Mouse (Mus musculus): ENCODE data around the gene Prkag2. TPM values are rescaled to one million over a fixed set of nuclear protein-coding genes. Genes with fewer than 3 reads are reported as not detected.
"Not testable (repeated sequence)": the region's sequence is repeated elsewhere in the genome, so short reads cannot be mapped to it uniquely, and the experiment has no call there.

Prkag2 gene
- polyA plus RNA-seq, 1 experiment from 2014 or later, result 65.2 TPM

GRCm38 (mm10) chr5:24834491-24834890 is 266.0 kb downstream of the Prkag2 start:
- no peak overlapping the region for H3K9ac ChIP-seq
- no peak overlapping the region for H3K4me3 ChIP-seq
- 82% methylated on average over 5 of the region's 5 CpGs for WGBS
- no peak for ATAC-seq (ENCODE audit: low FRiP score, low read depth)
- no peak overlapping the region for H3K27ac ChIP-seq
- H3K4me1 ChIP-seq, result 0 out of 2 replicates have a peak, but pooled peaks cover 3% of the 10 kb centered on the region
- no peaks in the 10 kb centered on the region for H3K9me3 ChIP-seq
- no peaks in the 10 kb centered on the region for H3K27me3 ChIP-seq (replicated peaks)
- H3K4me2 ChIP-seq (replicated peaks), result no peak overlapping the region
- no peaks in the 10 kb centered on the region for H3K36me3 ChIP-seq

GRCm38 (mm10) chr5:24831912-24832311 is 268.5 kb downstream of the Prkag2 start:
- no peak overlapping the region for H3K9ac ChIP-seq
- no peaks in the 10 kb centered on the region for H3K36me3 ChIP-seq
- no peak overlapping the region for H3K27ac ChIP-seq
- WGBS, result 93% methylated on average over 3 of the region's 3 CpGs
- H3K4me3 ChIP-seq, result no peak overlapping the region
- no peaks in the 10 kb centered on the region for H3K27me3 ChIP-seq (replicated peaks)
- H3K9me3 ChIP-seq, result no peaks in the 10 kb centered on the region
- H3K4me2 ChIP-seq (replicated peaks), result no peak overlapping the region
- no peak for ATAC-seq (ENCODE audit: low FRiP score, low read depth)
- H3K4me1 ChIP-seq, result no peaks in the 10 kb centered on the region

GRCm38 (mm10) chr5:24828446-24828845 is 272.0 kb downstream of the Prkag2 start:
- Histone ChIP-seq H3K9ac (no peak overlapping the region), H3K36me3 (no peaks in the 10 kb centered on the region), H3K4me2 (replicated peaks) (no peak overlapping the region), H3K27me3 (replicated peaks) (no peaks in the 10 kb centered on the region), H3K4me3 (no peak overlapping the region), H3K9me3 (no peaks in the 10 kb centered on the region), H3K4me1 (no peaks in the 10 kb centered on the region; the same call in 1 of the 2 replicates), H3K27ac (no peak overlapping the region)
- 97% methylated on average over 3 of the region's 3 CpGs for WGBS
- no peak for ATAC-seq (ENCODE audit: low FRiP score, low read depth)

- ATAC-seq (ENCODE audit: low FRiP score, low read depth), result no peak
- 97% methylated on average over 2 of the region's 2 CpGs for WGBS
- no peak overlapping the region for H3K9ac ChIP-seq
- H3K36me3 ChIP-seq, result no peaks in the 10 kb centered on the region
- H3K27ac ChIP-seq, result no peak overlapping the region
- H3K4me3 ChIP-seq, result no peak overlapping the region
- no peaks in the 10 kb centered on the region for H3K9me3 ChIP-seq
- no peak overlapping the region for H3K4me2 ChIP-seq (replicated peaks)
- H3K27me3 ChIP-seq (replicated peaks), result no peaks in the 10 kb centered on the region
- H3K4me1 ChIP-seq, result no peaks in the 10 kb centered on the region; the same call in 1 of the 2 replicates
Measured at GRCm38 (mm10) chr5:24827173-24827572, 273.3 kb downstream of the Prkag2 start.

GRCm38 (mm10) chr5:24826056-24826770 is 274.2 kb downstream of the Prkag2 start:
- Histone ChIP-seq H3K9me3 (no peaks in the 10 kb centered on the region), H3K27me3 (replicated peaks) (no peaks in the 10 kb centered on the region), H3K4me1 (no peaks in the 10 kb centered on the region; the same call in 1 of the 2 replicates), H3K27ac (no peak overlapping the region), H3K9ac (no peak overlapping the region), H3K4me3 (no peak overlapping the region), H3K36me3 (no peaks in the 10 kb centered on the region), H3K4me2 (replicated peaks) (no peak overlapping the region)
- WGBS, result 92% methylated on average over 9 of the region's 9 CpGs
- ATAC-seq (ENCODE audit: low FRiP score, low read depth), result no peak

GRCm38 (mm10) chr5:24825365-24826055 is 274.9 kb downstream of the Prkag2 start:
- Histone ChIP-seq H3K36me3 (no peaks in the 10 kb centered on the region), H3K4me1 (no peaks in the 10 kb centered on the region; the same call in 1 of the 2 replicates), H3K4me2 (replicated peaks) (no peak overlapping the region), H3K4me3 (no peak overlapping the region), H3K9ac (no peak overlapping the region), H3K27me3 (replicated peaks) (no peaks in the 10 kb centered on the region), H3K27ac (no peak overlapping the region), H3K9me3 (no peaks in the 10 kb centered on the region)
- no peak for ATAC-seq (ENCODE audit: low FRiP score, low read depth)
- 85% methylated on average over 4 of the region's 4 CpGs for WGBS

- Histone ChIP-seq H3K36me3 (no peaks in the 10 kb centered on the region), H3K27me3 (replicated peaks) (no peaks in the 10 kb centered on the region), H3K9ac (no peak overlapping the region), H3K4me3 (no peak overlapping the region), H3K4me2 (replicated peaks) (no peak overlapping the region), H3K9me3 (no peaks in the 10 kb centered on the region), H3K27ac (no peak overlapping the region), H3K4me1 (no peaks in the 10 kb centered on the region; the same call in 1 of the 2 replicates)
- no peak for ATAC-seq (ENCODE audit: low FRiP score, low read depth)
- WGBS, result 78% methylated on average over 6 of the region's 6 CpGs
Measured at GRCm38 (mm10) chr5:24823864-24824405, 276.5 kb downstream of the Prkag2 start.

GRCm38 (mm10) chr5:24822781-24823180 is 277.7 kb downstream of the Prkag2 start:
- no peak for ATAC-seq (ENCODE audit: low FRiP score, low read depth)
- H3K9me3 ChIP-seq, result no peaks in the 10 kb centered on the region
- H3K4me3 ChIP-seq, result no peak overlapping the region
- H3K36me3 ChIP-seq, result no peaks in the 10 kb centered on the region
- WGBS, result 75% methylated on average over 3 of the region's 3 CpGs
- no peak overlapping the region for H3K27ac ChIP-seq
- no peaks in the 10 kb centered on the region for H3K27me3 ChIP-seq (replicated peaks)
- no peak overlapping the region for H3K4me2 ChIP-seq (replicated peaks)
- no peaks in the 10 kb centered on the region; the same call in 1 of the 2 replicates for H3K4me1 ChIP-seq
- H3K9ac ChIP-seq, result no peak overlapping the region

- 88% methylated on average over 3 of the region's 3 CpGs for WGBS
- H3K27ac ChIP-seq; H3K27me3 ChIP-seq (replicated peaks); H3K9me3 ChIP-seq; H3K4me2 ChIP-seq (replicated peaks); ATAC-seq (ENCODE audit: low FRiP score, low read depth); H3K36me3 ChIP-seq; H3K4me1 ChIP-seq; H3K4me3 ChIP-seq; H3K9ac ChIP-seq: not testable (repeated sequence)
Measured at GRCm38 (mm10) chr5:24822231-24822630, 278.2 kb downstream of the Prkag2 start.

- Histone ChIP-seq H3K4me3 (no peak overlapping the region), H3K27me3 (replicated peaks) (no peaks in the 10 kb centered on the region), H3K9ac (no peak overlapping the region), H3K36me3 (peaks cover 10% of the 10 kb centered on the region), H3K4me2 (replicated peaks) (no peak overlapping the region), H3K27ac (no peak overlapping the region), H3K9me3 (no peaks in the 10 kb centered on the region), H3K4me1 (no peaks in the 10 kb centered on the region; the same call in 1 of the 2 replicates)
- WGBS, result 86% methylated on average over 3 of the region's 3 CpGs
- ATAC-seq (ENCODE audit: low FRiP score, low read depth), result no peak
Measured at GRCm38 (mm10) chr5:24821403-24821841, 279.0 kb downstream of the Prkag2 start.

- no peak overlapping the region for H3K9ac ChIP-seq
- H3K27ac ChIP-seq, result no peak overlapping the region
- peaks cover 12% of the 10 kb centered on the region for H3K36me3 ChIP-seq
- no peak overlapping the region for H3K4me3 ChIP-seq
- no peak overlapping the region for H3K4me2 ChIP-seq (replicated peaks)
- ATAC-seq (ENCODE audit: low FRiP score, low read depth), result no peak
- H3K27me3 ChIP-seq (replicated peaks), result no peaks in the 10 kb centered on the region
- H3K9me3 ChIP-seq, result no peaks in the 10 kb centered on the region
- WGBS, result 78% methylated on average over 5 of the region's 5 CpGs
- no peaks in the 10 kb centered on the region; the same call in 1 of the 2 replicates for H3K4me1 ChIP-seq
Measured at GRCm38 (mm10) chr5:24820627-24821026, 279.8 kb downstream of the Prkag2 start.

- Histone ChIP-seq H3K9me3 (no peaks in the 10 kb centered on the region), H3K4me2 (replicated peaks) (no peak overlapping the region), H3K9ac (no peak overlapping the region), H3K27me3 (replicated peaks) (no peaks in the 10 kb centered on the region), H3K36me3 (peaks cover 39% of the 10 kb centered on the region), H3K4me1 (no peaks in the 10 kb centered on the region), H3K4me3 (no peak overlapping the region), H3K27ac (no peak overlapping the region)
- WGBS, result 70% methylated on average over 4 of the region's 4 CpGs
- no peak for ATAC-seq (ENCODE audit: low FRiP score, low read depth)
Measured at GRCm38 (mm10) chr5:24817191-24817590, 283.3 kb downstream of the Prkag2 start.

Data from neural tube, embryonic 12.5 days (tissue).